Mouse (Mus musculus): ENCODE results near the gene Med26.

DNA sequence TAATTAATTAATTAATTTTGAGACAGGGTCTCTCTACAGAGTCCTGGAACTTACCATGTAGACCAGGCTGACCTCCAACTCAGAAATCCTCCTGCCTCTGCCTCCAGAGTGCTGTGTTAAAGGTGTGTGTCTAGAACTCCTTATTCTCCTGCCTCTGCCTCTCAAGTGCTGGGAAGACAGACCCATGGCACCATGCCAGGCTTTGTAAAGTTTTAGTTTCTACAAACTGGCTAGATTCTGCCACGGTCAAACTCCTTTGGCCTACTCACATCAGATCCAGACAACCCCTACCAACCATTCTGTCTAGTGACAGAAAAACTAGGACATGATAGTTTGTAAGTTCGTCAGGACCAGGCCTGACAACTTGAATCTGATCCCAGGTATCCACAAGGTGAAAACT, 57.1 kb downstream of the Med26 start:
- TF ChIP-seq CTCF (IDR thresholded peaks at IDR 0.05; ENCODE audit: borderline replicate concordance, extremely low read depth, insufficient read depth, insufficient read length) (no peak), POLR2A (IDR thresholded peaks at IDR 0.05; ENCODE audit: borderline replicate concordance, extremely low read depth, insufficient read depth, insufficient read length, poor library complexity, severe bottlenecking) (no peak)
